Mouse (Mus musculus): Measurements from ENCODE around the gene Zic1.

DNA sequence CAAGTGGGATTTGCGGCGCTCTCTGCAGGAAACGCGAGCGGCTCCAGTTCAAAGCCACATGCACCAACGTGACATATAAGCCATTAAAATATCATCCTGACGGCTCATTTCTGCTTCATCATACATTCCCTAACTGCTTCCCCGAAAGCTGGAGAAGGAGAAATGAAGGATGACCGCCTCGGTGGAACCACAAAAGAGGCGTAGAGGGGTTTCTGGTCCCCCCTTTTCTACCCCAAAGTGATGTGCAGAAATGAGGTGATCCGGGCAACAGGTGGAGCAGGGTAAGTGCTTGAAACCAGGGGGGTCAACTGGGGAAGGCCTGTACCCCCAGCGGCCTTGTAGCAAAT is 3.3 kb upstream of the Zic1 start:
- TF ChIP-seq POLR2A (IDR thresholded peaks at IDR 0.05; ENCODE audit: insufficient read depth, low read length) = no peak
- no peak for TF ChIP-seq EP300 (IDR thresholded peaks at IDR 0.05; ENCODE audit: insufficient read depth, low read depth, low read length)

Data from ES-Bruce4 (cell line).